Mouse (Mus musculus): ENCODE results near the gene Prpf38a. TPM values are rescaled to one million over a fixed set of nuclear protein-coding genes. Genes with fewer than 3 reads are reported as not detected.

Prpf38a gene
- polyA plus RNA-seq, 1 experiment from 2014 or later: 90.6 TPM

Other genes with a start within 250 kb of the Prpf38a start
- 1.7 and 2.7 TPM in 2 replicates for gene Shisal2a, start 196.0 kb downstream of the Prpf38a start, polyA plus RNA-seq (2015; fragmentation: Nextera tagmentation; extraction: Ambion mirVana)
- 26.3 and 28.3 TPM in 2 replicates for gene Gpx7, start 172.4 kb downstream of the Prpf38a start, polyA plus RNA-seq (2015; fragmentation: Nextera tagmentation; extraction: Ambion mirVana)
- gene Tut4, start 119.9 kb downstream of the Prpf38a start, polyA plus RNA-seq (2015; fragmentation: Nextera tagmentation; extraction: Ambion mirVana): 66.1 and 66.8 TPM in 2 replicates
- 2.4 and 3.9 TPM in 2 replicates for gene Orc1, start 87 bp upstream of the Prpf38a start, polyA plus RNA-seq (2015; fragmentation: Nextera tagmentation; extraction: Ambion mirVana)
- gene Cc2d1b, start 40.6 kb upstream of the Prpf38a start, polyA plus RNA-seq (2015; fragmentation: Nextera tagmentation; extraction: Ambion mirVana): 19.3 and 21.6 TPM in 2 replicates
- 1.1 and 1.6 TPM in 2 replicates for gene 3110021N24Rik, start 140.3 kb upstream of the Prpf38a start, polyA plus RNA-seq (2015; fragmentation: Nextera tagmentation; extraction: Ambion mirVana)
- 5.8 and 6.6 TPM in 2 replicates for gene Zfyve9, start 201.5 kb upstream of the Prpf38a start, polyA plus RNA-seq (2015; fragmentation: Nextera tagmentation; extraction: Ambion mirVana)

Measured in forebrain, embryonic 16.5 days (tissue).